Mouse (Mus musculus) heart, postnatal 0 days (tissue): ENCODE results near the gene Chrna5.

ENCODE experiments used
- CTCF ChIP-seq: IDR thresholded peaks from 2 replicates; pipeline ENCODE4 v1.5.1; 2016; ENCODE audit warnings: antibody characterized with exemption, control low read depth, low read depth
- EP300 ChIP-seq: IDR thresholded peaks from 2 replicates; pipeline ENCODE4 v1.6.1; 2016; ENCODE audit warnings: antibody characterized with exemption, low read depth

DNA sequence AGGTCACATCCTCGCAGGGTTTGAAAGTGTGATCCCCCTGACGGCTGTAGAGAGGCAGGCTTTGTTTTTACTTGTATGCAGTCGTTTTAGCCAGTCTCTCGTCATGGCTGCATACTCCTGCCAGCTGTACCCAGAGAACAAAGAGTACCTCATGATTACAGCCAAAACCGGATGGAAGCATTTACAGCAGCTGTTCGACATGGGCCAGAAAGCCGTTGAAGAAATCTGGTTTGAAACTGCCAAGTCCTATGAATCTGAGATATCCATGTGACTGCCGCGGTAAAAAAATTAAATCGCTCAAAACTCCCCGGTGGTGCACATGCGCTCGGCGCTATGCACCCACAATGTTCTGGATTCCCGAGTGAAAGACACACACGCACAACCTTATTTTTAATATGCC is 34.4 kb upstream of the Chrna5 start:
- TF ChIP-seq CTCF (no peak), EP300 (no peak)
